Mouse (Mus musculus): ENCODE results near the gene Asic4.

Gene Asic4

DNA sequence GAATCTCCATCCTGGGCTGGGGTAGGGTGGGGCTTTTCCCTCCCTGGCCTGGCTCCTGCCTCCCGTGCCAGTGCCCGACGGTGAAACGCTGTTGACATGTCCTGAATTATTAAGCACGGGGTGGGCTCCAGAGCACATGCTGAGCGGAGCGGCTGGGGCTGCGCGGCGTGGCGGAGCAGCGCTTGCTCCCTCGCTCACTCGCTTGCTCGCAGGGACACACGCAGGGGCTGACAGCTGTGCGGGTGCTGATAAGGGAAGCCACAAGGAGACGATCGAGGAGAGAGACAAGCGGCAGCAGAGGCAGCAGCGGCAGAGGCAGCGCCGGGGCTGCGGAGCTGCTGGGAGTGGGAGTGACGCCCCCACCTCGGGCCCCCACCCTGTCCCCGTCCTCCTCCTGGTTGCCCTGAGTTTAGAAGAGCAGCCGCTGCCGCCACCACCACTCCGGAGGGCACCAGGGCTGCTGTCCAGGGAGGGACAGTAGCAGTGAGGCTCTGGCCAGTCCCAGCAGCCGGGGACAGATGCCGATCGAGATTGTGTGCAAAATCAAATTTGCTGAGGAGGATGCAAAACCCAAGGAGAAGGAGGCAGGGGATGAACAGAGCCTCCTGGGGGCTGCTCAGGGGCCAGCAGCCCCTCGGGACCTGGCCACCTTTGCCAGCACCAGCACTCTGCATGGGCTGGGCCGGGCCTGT is at the start of gene Asic4:
Gene Asic4 (plus strand): TSS at position 123 of the 692 bp plus-strand sequence.
- no peak for DNase-seq

DNA sequence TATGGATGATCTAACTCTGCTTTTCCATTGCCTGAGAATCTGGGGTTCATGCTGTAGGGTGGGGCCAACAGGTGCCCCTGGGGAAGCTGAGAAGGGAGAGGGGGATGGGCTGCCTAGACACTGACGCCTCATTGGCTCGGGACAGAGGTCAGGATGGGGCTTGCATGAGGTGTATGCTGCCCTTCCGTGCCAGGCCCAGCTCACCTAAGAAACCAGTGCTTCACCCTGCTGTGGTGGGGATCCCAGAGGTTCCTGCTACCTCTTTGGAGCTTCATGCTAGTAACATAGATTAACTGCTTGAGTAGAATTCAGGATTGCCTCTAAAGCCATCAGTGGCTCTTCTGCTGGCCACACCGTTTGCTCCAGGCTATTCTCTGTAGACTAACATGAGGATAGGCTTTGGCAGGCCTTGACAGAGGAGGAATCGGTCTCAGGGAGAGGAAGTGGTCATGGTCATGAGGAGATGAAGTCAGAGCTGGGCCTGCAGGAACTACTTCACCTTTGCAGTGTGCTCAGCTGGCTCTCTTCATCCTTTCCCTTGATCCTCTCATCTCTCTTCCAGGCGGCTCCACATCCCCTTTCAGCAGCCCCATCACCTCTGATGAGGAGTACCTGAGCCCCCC is 49.6 kb upstream of the Asic4 start:
- DNase-seq = no peak

DNA sequence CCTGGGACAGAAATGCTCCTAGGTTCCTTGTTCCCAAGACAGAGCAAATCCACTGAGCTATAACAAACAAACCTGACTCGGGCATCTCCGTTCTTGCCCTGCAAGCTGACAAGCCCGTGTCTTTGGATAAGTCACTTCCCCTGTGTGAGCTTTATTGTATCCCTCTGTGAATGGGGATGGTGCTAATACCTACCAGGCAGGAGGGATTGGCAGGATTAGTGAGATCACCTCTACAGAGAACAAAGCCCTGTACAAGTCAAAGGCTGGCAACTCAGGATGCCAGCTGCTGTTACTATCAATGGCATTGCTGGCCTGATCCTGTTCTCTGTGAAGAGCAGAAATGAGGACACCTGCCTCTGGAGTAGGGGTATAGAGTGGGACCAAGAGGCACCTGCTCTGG is 44.7 kb upstream of the Asic4 start:
- DNase-seq = no peak

GRCm38 (mm10) chr1:75406173-75406572 is 44.1 kb upstream of the Asic4 start:
- DNase-seq = no peak

GRCm38 (mm10) chr1:75407056-75407455 is 43.2 kb upstream of the Asic4 start:
- DNase-seq = no peak

GRCm38 (mm10) chr1:75408210-75408609 is 42.0 kb upstream of the Asic4 start:
- DNase-seq = no peak

DNA sequence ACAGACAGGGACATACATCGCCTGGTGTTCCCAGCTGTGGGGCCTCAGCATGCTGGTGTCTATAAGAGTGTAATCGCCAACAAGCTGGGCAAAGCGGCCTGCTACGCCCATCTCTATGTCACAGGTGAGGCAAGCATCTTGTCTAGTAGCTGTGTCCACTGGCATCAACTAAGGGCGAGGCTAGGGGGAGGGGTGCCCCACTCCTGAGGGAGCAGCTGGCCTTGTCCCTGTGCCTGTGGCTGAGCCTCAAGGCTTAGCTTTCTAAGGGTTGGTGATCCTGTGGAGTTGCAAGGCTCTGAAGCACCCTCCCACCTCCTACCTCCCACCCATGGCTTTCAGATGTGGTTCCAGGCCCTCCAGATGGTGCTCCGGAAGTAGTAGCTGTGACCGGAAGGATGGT is 40.3 kb upstream of the Asic4 start:
- no peak for DNase-seq

- no peak for DNase-seq
These were observed 38.0 kb upstream of the Asic4 start for GRCm38 (mm10) chr1:75412196-75412595.

DNA sequence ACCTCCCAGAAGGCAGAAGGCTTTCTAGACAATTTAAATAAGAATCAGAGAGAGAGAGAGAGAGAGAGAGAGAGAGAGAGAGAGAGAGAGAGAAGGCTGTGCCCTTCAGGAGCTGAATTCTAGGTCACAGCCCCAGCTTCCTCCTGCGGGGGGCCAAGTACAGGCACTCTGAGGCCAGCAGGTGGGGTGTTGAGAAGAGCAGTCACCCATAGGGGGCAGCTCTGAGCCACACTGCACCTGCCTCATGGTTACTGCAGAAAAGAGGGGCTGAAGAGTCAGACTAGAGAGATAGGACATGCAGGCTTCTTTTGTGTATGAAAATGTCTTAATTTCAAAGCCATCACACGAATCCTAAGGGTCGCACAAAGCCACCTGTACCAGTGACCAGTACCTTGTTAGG is 36.5 kb upstream of the Asic4 start:
- peak; percentile 83 to 86 for DNase-seq

DNA sequence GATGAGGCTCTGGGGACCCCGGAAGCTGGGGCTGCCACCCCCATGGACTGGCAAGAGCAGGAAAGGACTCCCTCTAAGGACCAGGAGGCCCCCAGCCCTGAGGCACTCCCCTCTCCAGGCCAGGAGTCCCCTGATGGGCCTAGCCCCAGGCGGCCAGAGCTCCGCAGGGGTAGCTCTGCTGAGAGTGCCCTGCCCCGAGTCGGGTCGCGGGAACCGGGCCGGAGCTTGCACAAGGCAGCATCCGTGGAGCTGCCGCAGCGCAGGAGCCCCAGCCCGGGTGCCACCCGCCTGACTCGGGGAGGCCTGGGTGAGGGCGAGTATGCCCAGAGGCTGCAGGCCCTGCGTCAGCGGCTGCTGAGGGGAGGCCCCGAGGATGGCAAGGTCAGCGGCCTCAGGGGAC is 28.4 kb upstream of the Asic4 start:
- no peak for DNase-seq

DNA sequence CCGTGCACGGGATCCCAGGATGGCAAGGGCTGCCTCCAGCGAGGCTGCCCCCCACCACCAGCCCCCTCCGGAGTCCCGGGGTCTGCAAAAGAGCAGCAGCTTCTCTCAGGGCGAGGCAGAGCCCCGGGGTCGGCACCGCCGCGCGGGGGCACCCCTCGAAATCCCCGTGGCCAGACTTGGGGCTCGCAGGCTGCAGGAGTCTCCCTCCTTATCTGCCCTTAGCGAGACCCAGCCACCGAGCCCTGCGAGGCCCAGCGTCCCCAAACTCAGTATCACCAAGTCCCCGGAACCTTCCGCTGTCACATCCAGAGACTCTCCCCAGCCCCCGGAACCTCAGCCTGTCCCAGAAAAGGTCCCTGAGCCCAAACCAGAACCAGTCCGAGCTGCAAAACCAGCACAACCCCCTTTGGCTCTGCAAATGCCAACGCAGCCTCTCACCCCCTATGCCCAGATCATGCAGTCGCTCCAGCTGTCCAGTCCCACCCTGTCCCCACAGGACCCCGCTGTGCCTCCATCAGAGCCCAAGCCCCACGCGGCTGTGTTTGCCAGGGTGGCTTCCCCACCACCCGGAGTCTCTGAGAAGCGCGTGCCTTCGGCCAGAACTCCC is 27.9 kb upstream of the Asic4 start:
- no peak for DNase-seq

- DNase-seq = peak in 1 of 2 experiments; percentile 43
These were observed 27.3 kb upstream of the Asic4 start for GRCm38 (mm10) chr1:75422823-75423471.

- no peak for DNase-seq
These were observed 26.4 kb upstream of the Asic4 start for GRCm38 (mm10) chr1:75423780-75424390.

GRCm38 (mm10) chr1:75425796-75426471 is 24.3 kb upstream of the Asic4 start:
- peak; percentile 75 to 83 for DNase-seq

DNA sequence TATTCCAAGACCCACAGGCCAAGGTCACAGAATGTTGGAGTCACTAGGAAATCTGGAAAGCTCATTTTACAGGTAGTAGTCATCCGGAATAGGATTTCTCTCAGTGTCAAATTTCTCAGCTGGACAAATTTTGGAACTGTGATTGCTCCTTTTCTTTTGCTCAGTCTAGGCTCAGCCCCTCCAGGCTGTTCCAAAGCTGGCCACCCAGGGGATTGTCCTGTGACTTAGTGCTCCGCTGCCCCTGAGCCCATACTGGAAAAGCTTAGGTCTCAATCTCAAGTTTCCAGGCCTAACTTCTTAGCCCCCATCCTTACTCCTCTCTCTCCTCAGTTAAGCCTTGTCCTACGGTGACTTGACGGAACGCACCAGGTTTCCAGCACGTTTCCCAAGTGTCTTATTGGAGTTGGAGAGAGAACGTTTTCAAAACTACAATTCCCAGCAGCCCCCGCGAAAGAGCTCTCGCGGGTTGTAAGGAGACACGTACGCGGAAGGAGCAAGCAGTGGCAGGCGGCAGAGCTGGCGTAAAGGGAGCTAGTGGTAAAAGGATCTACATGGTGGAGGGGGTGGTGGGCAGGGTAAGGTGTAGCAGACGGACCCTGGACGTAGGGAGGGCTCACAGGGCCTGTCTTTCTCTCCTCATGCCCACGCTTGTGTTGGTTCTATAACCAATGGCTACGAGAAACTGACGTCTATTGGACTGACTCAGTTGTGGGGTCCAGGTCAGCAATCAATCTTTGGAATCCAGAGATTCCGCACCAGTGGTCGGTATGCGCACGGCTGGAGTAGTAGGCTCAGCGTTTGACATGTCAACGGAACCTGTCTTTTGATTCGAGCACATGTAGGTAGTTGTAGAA is 14.5 kb upstream of the Asic4 start, which contains the start of gene Gmppa:
Gene Gmppa (plus strand): TSS at position 456 of the 854 bp plus-strand sequence.
- peak; percentile 76 to 78 for DNase-seq

GRCm38 (mm10) chr1:75438782-75439181 is 11.5 kb upstream of the Asic4 start:
- no peak for DNase-seq

DNA sequence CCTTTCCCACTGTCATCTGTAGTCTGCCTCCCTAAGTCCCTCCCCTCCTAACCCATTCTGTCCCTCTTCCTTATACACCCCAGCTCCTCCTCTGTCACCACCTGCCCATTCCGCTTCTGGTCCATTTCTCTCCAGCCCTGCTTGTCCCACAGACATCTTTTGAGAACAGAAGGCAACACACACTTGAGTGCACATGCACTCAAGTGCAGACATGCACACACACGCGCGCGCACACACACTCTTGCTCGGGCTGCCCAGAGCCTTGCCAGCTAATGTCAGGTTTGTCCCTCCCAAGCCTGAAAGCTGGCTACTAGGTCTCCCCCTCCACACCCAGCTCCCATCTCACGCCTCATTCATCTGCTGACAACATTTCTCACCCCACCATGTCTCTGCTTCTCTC is 9.6 kb upstream of the Asic4 start:
- peak; percentile 55 to 57 for DNase-seq

DNA sequence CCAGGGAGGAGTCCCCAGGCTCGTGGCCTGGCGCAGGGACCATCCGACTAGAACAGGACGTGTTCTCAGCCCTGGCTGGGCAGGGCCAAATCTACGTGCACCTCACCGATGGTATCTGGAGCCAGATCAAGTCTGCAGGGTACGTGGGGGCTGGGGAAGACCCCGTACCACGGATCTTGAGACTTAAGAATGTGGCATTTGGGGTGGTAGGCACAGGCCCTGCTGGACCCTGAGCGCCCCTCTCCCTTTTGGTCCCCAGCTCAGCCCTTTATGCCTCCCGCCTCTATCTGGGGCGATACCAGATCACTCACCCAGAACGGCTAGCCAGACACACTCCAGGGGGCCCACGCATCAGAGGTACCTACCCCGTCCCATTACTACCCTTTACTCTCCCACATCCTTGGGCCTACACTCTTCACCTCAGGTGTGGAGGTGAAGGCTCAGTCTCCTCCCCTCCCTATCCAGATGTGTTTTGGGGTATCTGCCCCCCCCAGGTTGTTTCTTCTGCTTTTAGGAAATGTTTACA is 8.7 kb upstream of the Asic4 start:
- DNase-seq = no peak

DNA sequence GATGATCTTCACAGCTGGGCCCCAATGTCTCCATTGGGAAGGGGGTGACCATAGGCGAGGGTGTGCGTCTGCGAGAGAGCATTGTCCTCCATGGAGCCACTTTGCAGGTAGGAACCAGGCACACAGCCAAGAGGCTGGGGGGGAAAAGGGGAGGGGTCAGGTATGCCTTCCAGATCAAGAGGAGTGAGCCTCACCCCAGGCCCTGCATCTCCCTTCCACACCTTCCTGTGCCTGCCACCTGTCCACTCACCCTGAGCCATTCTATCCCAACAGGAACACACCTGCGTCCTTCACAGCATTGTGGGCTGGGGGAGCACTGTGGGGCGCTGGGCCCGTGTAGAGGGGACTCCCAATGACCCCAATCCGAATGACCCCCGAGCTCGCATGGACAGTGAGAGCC is 8.1 kb upstream of the Asic4 start:
- DNase-seq = peak; percentile 59 to 62

DNA sequence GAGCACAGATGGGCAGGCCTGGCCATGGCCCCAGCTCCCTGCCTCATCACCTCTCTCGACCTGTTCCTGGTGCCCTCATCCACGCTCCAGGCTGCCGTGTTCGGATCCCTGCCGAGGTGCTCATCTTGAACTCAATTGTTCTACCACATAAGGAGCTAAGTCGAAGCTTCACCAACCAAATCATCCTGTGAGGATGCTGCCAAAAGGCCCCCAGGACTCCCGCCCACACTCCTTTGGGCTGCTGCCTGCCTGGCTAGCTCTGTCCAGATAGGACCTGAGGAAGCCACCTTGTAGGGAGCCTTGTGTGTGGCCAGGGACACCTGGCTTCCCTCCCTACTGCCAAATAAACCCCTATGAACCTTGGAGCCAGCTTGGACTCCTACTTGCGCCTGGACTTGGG is 7.4 kb upstream of the Asic4 start:
- DNase-seq = peak; percentile 84 to 88
